Mouse (Mus musculus): ENCODE data around the gene Cd200r3.

Cd200r3 gene

GRCm38 (mm10) chr16:44943468-44943867, at the start of gene Cd200r3:
Gene Cd200r3 (plus strand): TSS chr16:44943678.
- DNase-seq (ENCODE audit: low spot score in 2 of 2): no peak

- DNase-seq (ENCODE audit: low spot score in 2 of 2): no peak
These were observed 11.5 kb upstream of the Cd200r3 start for GRCm38 (mm10) chr16:44932016-44932415.

GRCm38 (mm10) chr16:44951360-44952114, 8.1 kb downstream of the Cd200r3 start:
- no peak for DNase-seq (ENCODE audit: low spot score in 2 of 2)

GRCm38 (mm10) chr16:44962296-44962695, 18.8 kb downstream of the Cd200r3 start:
- no peak for DNase-seq (ENCODE audit: low spot score in 2 of 2)

GRCm38 (mm10) chr16:44962777-44963176, 19.3 kb downstream of the Cd200r3 start:
- DNase-seq (ENCODE audit: low spot score in 2 of 2): no peak

- no peak for DNase-seq (ENCODE audit: low spot score in 2 of 2)
These were observed 21.3 kb downstream of the Cd200r3 start for GRCm38 (mm10) chr16:44964526-44965374.

- no peak for DNase-seq (ENCODE audit: low spot score in 2 of 2)
These were observed 21.9 kb downstream of the Cd200r3 start for GRCm38 (mm10) chr16:44965428-44965827.

GRCm38 (mm10) chr16:44965890-44966289, 22.4 kb downstream of the Cd200r3 start:
- DNase-seq (ENCODE audit: low spot score in 2 of 2): no peak

- no peak for DNase-seq (ENCODE audit: low spot score in 2 of 2)
These were observed 23.4 kb downstream of the Cd200r3 start for GRCm38 (mm10) chr16:44966891-44967290.

- no peak for DNase-seq (ENCODE audit: low spot score in 2 of 2)
These were observed 24.6 kb downstream of the Cd200r3 start for GRCm38 (mm10) chr16:44968113-44968512.

GRCm38 (mm10) chr16:44970925-44971324, 27.4 kb downstream of the Cd200r3 start:
- DNase-seq (ENCODE audit: low spot score in 2 of 2): no peak

- DNase-seq (ENCODE audit: low spot score in 2 of 2): no peak
These were observed 30.6 kb downstream of the Cd200r3 start for GRCm38 (mm10) chr16:44974042-44974441.

- DNase-seq (ENCODE audit: low spot score in 2 of 2): no peak
These were observed 32.6 kb downstream of the Cd200r3 start for GRCm38 (mm10) chr16:44976081-44976480.

- no peak for DNase-seq (ENCODE audit: low spot score in 2 of 2)
These were observed 33.6 kb downstream of the Cd200r3 start for GRCm38 (mm10) chr16:44976892-44977633.

- no peak for DNase-seq (ENCODE audit: low spot score in 2 of 2)
These were observed 34.7 kb downstream of the Cd200r3 start for GRCm38 (mm10) chr16:44978193-44978592.

- DNase-seq (ENCODE audit: low spot score in 2 of 2): no peak
These were observed 35.9 kb downstream of the Cd200r3 start for GRCm38 (mm10) chr16:44979355-44979896.

- no peak for DNase-seq (ENCODE audit: low spot score in 2 of 2)
These were observed 39.5 kb downstream of the Cd200r3 start for GRCm38 (mm10) chr16:44982972-44983371.

GRCm38 (mm10) chr16:44983379-44984060, 40.0 kb downstream of the Cd200r3 start:
- DNase-seq (ENCODE audit: low spot score in 2 of 2): no peak

GRCm38 (mm10) chr16:44984111-44984510, 40.6 kb downstream of the Cd200r3 start:
- no peak for DNase-seq (ENCODE audit: low spot score in 2 of 2)

GRCm38 (mm10) chr16:44984925-44985324, 41.4 kb downstream of the Cd200r3 start:
- no peak for DNase-seq (ENCODE audit: low spot score in 2 of 2)

- DNase-seq (ENCODE audit: low spot score in 2 of 2): no peak
These were observed 42.6 kb downstream of the Cd200r3 start for GRCm38 (mm10) chr16:44986029-44986428.

Measured in frontal cortex, postnatal 10 days (tissue).